Mouse (Mus musculus): Measurements from ENCODE around the gene Odc1.
A peak's percentile ranks its signal among the peaks of the same experiment; 100 is the strongest.
"Not testable (repeated sequence)": the region's sequence is repeated elsewhere in the genome, so short reads cannot be mapped to it uniquely, and the experiment has no call there.

Gene Odc1

GRCm38 (mm10) chr12:17549421-17549820, 4.8 kb downstream of the Odc1 start:
- DNase-seq (ENCODE audit: low spot score in 2 of 2), result not testable (repeated sequence)

- DNase-seq (ENCODE audit: low spot score in 2 of 2), result no peak
Measured at GRCm38 (mm10) chr12:17551208-17551995, 6.8 kb downstream of the Odc1 start.

GRCm38 (mm10) chr12:17552420-17552819, 7.8 kb downstream of the Odc1 start:
- DNase-seq (ENCODE audit: low spot score in 2 of 2), result no peak

- no peak for DNase-seq (ENCODE audit: low spot score in 2 of 2)
Measured at GRCm38 (mm10) chr12:17552949-17553348, 8.4 kb downstream of the Odc1 start.

GRCm38 (mm10) chr12:17553627-17554026, 9.0 kb downstream of the Odc1 start:
- DNase-seq (ENCODE audit: low spot score in 2 of 2), result no peak

GRCm38 (mm10) chr12:17554200-17554951, 9.8 kb downstream of the Odc1 start:
- DNase-seq (ENCODE audit: low spot score in 2 of 2), result peak; percentile 91 to 96

GRCm38 (mm10) chr12:17556430-17557343, 12.1 kb downstream of the Odc1 start:
- peak; percentile 88 to 89 for DNase-seq (ENCODE audit: low spot score in 2 of 2)

GRCm38 (mm10) chr12:17557344-17557966, 12.9 kb downstream of the Odc1 start:
- no peak for DNase-seq (ENCODE audit: low spot score in 2 of 2)

GRCm38 (mm10) chr12:17557967-17558345, 13.4 kb downstream of the Odc1 start:
- DNase-seq (ENCODE audit: low spot score in 2 of 2), result no peak

GRCm38 (mm10) chr12:17562396-17562795, 17.8 kb downstream of the Odc1 start:
- no peak for DNase-seq (ENCODE audit: low spot score in 2 of 2)

- DNase-seq (ENCODE audit: low spot score in 2 of 2), result no peak
Measured at GRCm38 (mm10) chr12:17565393-17566045, 20.9 kb downstream of the Odc1 start.

GRCm38 (mm10) chr12:17566046-17566408, 21.4 kb downstream of the Odc1 start:
- DNase-seq (ENCODE audit: low spot score in 2 of 2), result no peak

GRCm38 (mm10) chr12:17568564-17568963, 24.0 kb downstream of the Odc1 start:
- DNase-seq (ENCODE audit: low spot score in 2 of 2), result no peak

- no peak for DNase-seq (ENCODE audit: low spot score in 2 of 2)
Measured at GRCm38 (mm10) chr12:17574591-17574990, 30.0 kb downstream of the Odc1 start.

- no peak for DNase-seq (ENCODE audit: low spot score in 2 of 2)
Measured at GRCm38 (mm10) chr12:17575156-17575910, 30.7 kb downstream of the Odc1 start.

GRCm38 (mm10) chr12:17576041-17576440, 31.4 kb downstream of the Odc1 start:
- DNase-seq (ENCODE audit: low spot score in 2 of 2), result no peak

GRCm38 (mm10) chr12:17578601-17579000, 34.0 kb downstream of the Odc1 start:
- no peak for DNase-seq (ENCODE audit: low spot score in 2 of 2)

GRCm38 (mm10) chr12:17581001-17581400, 36.4 kb downstream of the Odc1 start:
- DNase-seq (ENCODE audit: low spot score in 2 of 2), result no peak

GRCm38 (mm10) chr12:17582406-17582805, 37.8 kb downstream of the Odc1 start:
- DNase-seq (ENCODE audit: low spot score in 2 of 2), result no peak

- DNase-seq (ENCODE audit: low spot score in 2 of 2), result peak; percentile 22 to 37
Measured at GRCm38 (mm10) chr12:17583860-17584259, 39.3 kb downstream of the Odc1 start.
